Mouse (Mus musculus): Measurements from ENCODE around the gene Foxj1.
"Not testable (repeated sequence)": the region's sequence is repeated elsewhere in the genome, so short reads cannot be mapped to it uniquely, and the experiment has no call there.

The Foxj1 gene

GRCm38 (mm10) chr11:116335244-116336036 is at the start of gene Foxj1:
Gene Foxj1 (minus strand): TSS chr11:116335399.
- peak; percentile 58 for DNase-seq (ENCODE audit: extremely low read depth, low read depth)

- DNase-seq (ENCODE audit: extremely low read depth, low read depth), result no peak
Measured at GRCm38 (mm10) chr11:116384171-116384570, 49.0 kb upstream of the Foxj1 start.

GRCm38 (mm10) chr11:116383070-116383469 is 47.9 kb upstream of the Foxj1 start:
- not testable (repeated sequence) for DNase-seq (ENCODE audit: extremely low read depth, low read depth)

GRCm38 (mm10) chr11:116380767-116381166 is 45.6 kb upstream of the Foxj1 start:
- DNase-seq (ENCODE audit: extremely low read depth, low read depth), result no peak

GRCm38 (mm10) chr11:116379530-116379929 is 44.3 kb upstream of the Foxj1 start:
- DNase-seq (ENCODE audit: extremely low read depth, low read depth), result no peak

GRCm38 (mm10) chr11:116376945-116377661 is 41.9 kb upstream of the Foxj1 start:
- DNase-seq (ENCODE audit: extremely low read depth, low read depth), result no peak

GRCm38 (mm10) chr11:116371894-116372450 is 36.8 kb upstream of the Foxj1 start:
- DNase-seq (ENCODE audit: extremely low read depth, low read depth), result no peak

- peak; percentile 81 for DNase-seq (ENCODE audit: extremely low read depth, low read depth)
Measured at GRCm38 (mm10) chr11:116369633-116370032, 34.4 kb upstream of the Foxj1 start.

GRCm38 (mm10) chr11:116369051-116369450 is 33.9 kb upstream of the Foxj1 start:
- DNase-seq (ENCODE audit: extremely low read depth, low read depth), result no peak

- DNase-seq (ENCODE audit: extremely low read depth, low read depth), result peak; percentile 78
Measured at GRCm38 (mm10) chr11:116368116-116368515, 32.9 kb upstream of the Foxj1 start.

- DNase-seq (ENCODE audit: extremely low read depth, low read depth), result no peak
Measured at GRCm38 (mm10) chr11:116366647-116367046, 31.4 kb upstream of the Foxj1 start.

- no peak for DNase-seq (ENCODE audit: extremely low read depth, low read depth)
Measured at GRCm38 (mm10) chr11:116366124-116366523, 30.9 kb upstream of the Foxj1 start.

- DNase-seq (ENCODE audit: extremely low read depth, low read depth), result no peak
Measured at GRCm38 (mm10) chr11:116365432-116365831, 30.2 kb upstream of the Foxj1 start.

GRCm38 (mm10) chr11:116362015-116362414 is 26.8 kb upstream of the Foxj1 start:
- no peak for DNase-seq (ENCODE audit: extremely low read depth, low read depth)

- not testable (repeated sequence) for DNase-seq (ENCODE audit: extremely low read depth, low read depth)
Measured at GRCm38 (mm10) chr11:116360915-116361314, 25.7 kb upstream of the Foxj1 start.

- DNase-seq (ENCODE audit: extremely low read depth, low read depth), result no peak
Measured at GRCm38 (mm10) chr11:116359652-116360051, 24.5 kb upstream of the Foxj1 start.

- DNase-seq (ENCODE audit: extremely low read depth, low read depth), result no peak
Measured at GRCm38 (mm10) chr11:116358926-116359637, 23.9 kb upstream of the Foxj1 start.

- no peak for DNase-seq (ENCODE audit: extremely low read depth, low read depth)
Measured at GRCm38 (mm10) chr11:116354521-116354920, 19.3 kb upstream of the Foxj1 start.

- DNase-seq (ENCODE audit: extremely low read depth, low read depth), result no peak
Measured at GRCm38 (mm10) chr11:116353535-116353934, 18.3 kb upstream of the Foxj1 start.

GRCm38 (mm10) chr11:116351294-116351693 is 16.1 kb upstream of the Foxj1 start:
- DNase-seq (ENCODE audit: extremely low read depth, low read depth), result no peak

GRCm38 (mm10) chr11:116347955-116348354 is 12.8 kb upstream of the Foxj1 start:
- no peak for DNase-seq (ENCODE audit: extremely low read depth, low read depth)

- DNase-seq (ENCODE audit: extremely low read depth, low read depth), result no peak
Measured at GRCm38 (mm10) chr11:116347012-116347411, 11.8 kb upstream of the Foxj1 start.

Measured in MEL-GATA-1-ER (cell line).